Mouse (Mus musculus): ENCODE results near the gene Rtl1. TPM values are rescaled to one million over a fixed set of nuclear protein-coding genes. Genes with fewer than 3 reads are reported as not detected.

Rtl1 gene
- polyA plus RNA-seq, 1 experiment, result not detected

- TF ChIP-seq GATA1 (IDR thresholded peaks at IDR 0.05; ENCODE audit: low read length), result no peak
Observed at GRCm38 (mm10) chr12:109545875-109546732, 54.0 kb downstream of the Rtl1 start.

- TF ChIP-seq GATA1 (IDR thresholded peaks at IDR 0.05; ENCODE audit: low read length), result no peak
Observed at GRCm38 (mm10) chr12:109543281-109543923, 56.7 kb downstream of the Rtl1 start.

DNA sequence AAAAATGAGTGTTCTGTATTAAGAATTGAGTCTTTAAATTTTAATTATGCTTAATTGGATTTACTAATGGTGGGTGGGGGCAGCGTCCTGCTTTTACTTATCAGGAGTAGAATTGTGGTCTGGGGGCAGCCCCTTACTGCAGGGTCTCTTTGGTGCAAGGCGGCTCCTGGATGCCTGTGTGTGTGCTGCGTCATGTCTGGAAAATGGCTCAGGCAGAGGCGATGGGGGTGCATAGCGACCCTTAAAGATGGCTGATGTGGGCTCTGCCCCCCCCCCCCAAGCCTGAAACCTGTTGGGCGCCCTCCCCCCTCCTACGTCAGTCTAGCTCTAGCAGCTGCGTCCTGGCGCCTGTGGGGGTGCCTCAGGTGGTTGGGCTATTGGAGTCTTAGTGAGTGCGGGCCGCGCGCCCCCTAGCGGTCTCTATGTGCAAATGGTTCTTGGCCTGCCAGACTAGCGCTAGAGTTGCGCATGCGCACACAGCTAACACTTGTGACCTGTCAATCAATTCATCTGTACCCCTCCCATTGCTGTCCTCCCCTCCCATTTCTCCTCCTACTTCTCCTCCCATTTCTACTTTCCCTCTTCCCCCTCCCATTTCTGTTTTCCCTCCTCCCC lies 57.4 kb downstream of the Rtl1 start:
- TF ChIP-seq GATA1 (IDR thresholded peaks at IDR 0.05; ENCODE audit: low read length), result no peak

GRCm38 (mm10) chr12:109542011-109542410 lies 58.1 kb downstream of the Rtl1 start:
- no peak for TF ChIP-seq GATA1 (IDR thresholded peaks at IDR 0.05; ENCODE audit: low read length)

DNA sequence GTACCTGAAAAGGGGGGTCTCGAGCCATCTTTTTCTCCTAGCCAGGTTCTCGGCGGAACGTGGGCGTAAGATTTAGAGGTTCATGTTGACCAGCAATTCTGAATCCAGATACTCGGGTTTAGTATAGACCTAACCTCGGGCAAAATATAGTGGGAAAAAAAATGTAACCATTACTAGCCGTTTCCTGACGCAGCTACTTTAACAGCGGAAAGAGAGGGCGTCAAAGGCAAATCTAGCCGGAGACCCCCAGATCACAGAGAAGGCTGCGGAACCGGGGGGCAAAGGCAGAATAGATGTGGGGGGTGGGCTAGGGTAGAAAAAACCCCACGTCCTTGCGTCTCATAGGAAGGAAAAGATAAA lies 58.6 kb downstream of the Rtl1 start:
- no peak for TF ChIP-seq GATA1 (IDR thresholded peaks at IDR 0.05; ENCODE audit: low read length)

DNA sequence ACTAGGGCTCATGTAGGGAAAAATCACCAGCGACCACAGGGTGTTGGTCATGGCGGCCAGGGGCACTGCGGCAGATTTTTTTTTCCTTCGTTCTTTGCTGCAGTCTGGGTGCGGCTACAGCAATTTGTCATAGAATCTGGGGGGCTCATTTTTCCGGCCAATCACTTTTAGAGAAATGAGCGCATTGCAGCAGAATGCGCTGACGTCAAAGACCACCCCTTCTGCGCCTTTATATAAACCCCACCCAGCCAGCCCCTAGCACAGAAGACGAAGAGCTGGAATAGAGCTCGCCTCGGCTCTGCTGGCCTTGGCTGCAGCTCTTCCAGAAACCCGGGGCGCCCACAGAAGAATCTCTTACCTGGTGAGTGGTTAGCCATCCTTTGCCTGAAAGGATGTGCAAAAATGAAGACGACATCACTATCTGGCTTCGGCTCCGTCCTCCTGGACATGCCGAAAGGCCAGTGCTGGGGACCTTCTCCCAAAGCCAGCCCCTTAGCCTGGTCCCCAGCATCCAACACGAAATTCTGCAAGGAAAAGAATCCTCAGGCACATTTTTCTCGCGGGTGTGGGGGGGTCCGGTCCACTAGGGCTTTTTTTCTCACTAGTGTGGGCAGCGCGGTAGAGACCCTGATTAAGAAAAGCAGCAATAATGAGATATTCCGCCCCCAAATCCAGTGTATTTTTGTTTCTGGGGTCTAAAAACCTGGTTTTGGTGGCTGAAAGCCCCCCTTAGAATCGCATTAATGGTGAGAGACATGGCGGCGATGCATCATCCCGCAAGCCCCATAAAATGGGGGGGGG lies 59.2 kb downstream of the Rtl1 start:
- no peak for TF ChIP-seq GATA1 (IDR thresholded peaks at IDR 0.05; ENCODE audit: low read length)

GRCm38 (mm10) chr12:109539950-109540349 lies 60.2 kb downstream of the Rtl1 start:
- TF ChIP-seq GATA1 (IDR thresholded peaks at IDR 0.05; ENCODE audit: low read length), result no peak

Other genes with a start within 250 kb of the Rtl1 start
- gene Dlk1, start 147.5 kb downstream of the Rtl1 start, polyA plus RNA-seq (2012), result not detected in 2 replicates

Data from G1E-ER4 (cell line).